Mouse (Mus musculus) ovary, postnatal 14 days (tissue): ENCODE measurements at regions not wholly inside any gene's neighbourhood (a gene's known extent, or its start where the extent isn't known, plus 50 kb on each side); places are given as distances from the start of the nearest gene placed in this dataset.

Source experiments
- DNase-seq: peaks from one replicate; pipeline ENCODE4 v3.0.0; 2022; ENCODE audit warnings: low spot score

DNA sequence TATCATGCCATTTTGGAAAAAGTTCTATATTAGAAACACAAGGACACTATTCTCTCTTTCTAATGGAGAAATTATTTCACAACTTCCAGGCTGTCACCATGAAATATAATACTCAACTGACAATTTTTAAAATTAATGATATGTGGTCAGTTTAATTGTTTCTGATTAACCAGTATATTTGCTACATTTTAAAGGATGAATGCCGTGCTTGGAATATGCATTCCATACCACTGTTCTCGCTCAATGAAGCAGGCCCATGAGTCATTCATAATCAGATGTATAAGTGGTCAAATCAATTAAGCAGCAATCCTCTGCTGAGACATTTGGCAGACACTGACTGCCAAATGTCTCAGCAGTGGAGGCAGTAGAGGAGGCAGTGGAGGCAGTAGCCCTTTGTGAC, 283.4 kb upstream of the Gpc5 start:
- no peak for DNase-seq

DNA sequence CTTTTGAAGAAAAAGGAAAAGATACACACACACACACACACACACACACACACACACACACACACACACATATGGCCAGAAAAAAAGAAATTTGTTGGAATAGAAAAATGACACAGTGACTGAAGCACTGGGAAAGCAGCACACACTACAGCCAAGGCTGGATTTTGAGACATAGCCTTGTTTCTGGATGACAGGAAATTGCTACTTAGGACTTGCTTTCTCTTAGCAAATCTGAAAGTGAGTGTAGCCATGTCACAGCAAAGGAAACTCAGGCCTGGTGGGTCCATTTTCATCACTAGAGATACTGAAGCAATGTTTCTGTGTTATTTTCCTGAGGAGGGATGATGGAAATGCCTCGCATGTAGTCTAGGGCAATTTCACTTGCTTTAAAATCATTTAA, 271.3 kb upstream of the Gpc5 start:
- DNase-seq = no peak

GRCm38 (mm10) chr14:114821098-114821594, 270.9 kb upstream of the Gpc5 start:
- DNase-seq = no peak

DNA sequence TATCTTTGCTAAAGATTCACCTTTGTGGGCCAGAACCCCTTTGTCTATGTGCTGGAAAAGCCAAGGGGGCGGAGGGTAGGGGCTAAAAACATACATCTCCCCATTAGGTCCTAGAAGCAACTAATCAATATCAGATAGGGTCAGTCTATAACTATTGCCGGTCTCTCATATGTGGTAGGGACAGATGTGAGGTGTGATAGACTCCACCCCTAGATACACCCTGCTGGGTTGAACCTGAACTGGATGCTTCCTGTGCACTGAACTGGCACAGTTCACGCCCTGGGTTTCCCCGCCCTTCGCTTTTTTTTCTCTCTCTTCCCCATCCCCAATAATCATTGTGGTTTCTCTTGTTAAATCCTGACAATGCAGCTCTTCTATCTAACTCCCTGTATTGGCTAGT, 270.3 kb upstream of the Gpc5 start:
- no peak for DNase-seq

GRCm38 (mm10) chr14:114826662-114827321, 265.2 kb upstream of the Gpc5 start:
- no peak for DNase-seq

- DNase-seq = no peak
These were observed 262.7 kb upstream of the Gpc5 start for GRCm38 (mm10) chr14:114829310-114829709.

- DNase-seq = no peak
These were observed 259.0 kb upstream of the Gpc5 start for GRCm38 (mm10) chr14:114832987-114833386.

- DNase-seq = no peak
These were observed 255.2 kb upstream of the Gpc5 start for GRCm38 (mm10) chr14:114836723-114837349.

DNA sequence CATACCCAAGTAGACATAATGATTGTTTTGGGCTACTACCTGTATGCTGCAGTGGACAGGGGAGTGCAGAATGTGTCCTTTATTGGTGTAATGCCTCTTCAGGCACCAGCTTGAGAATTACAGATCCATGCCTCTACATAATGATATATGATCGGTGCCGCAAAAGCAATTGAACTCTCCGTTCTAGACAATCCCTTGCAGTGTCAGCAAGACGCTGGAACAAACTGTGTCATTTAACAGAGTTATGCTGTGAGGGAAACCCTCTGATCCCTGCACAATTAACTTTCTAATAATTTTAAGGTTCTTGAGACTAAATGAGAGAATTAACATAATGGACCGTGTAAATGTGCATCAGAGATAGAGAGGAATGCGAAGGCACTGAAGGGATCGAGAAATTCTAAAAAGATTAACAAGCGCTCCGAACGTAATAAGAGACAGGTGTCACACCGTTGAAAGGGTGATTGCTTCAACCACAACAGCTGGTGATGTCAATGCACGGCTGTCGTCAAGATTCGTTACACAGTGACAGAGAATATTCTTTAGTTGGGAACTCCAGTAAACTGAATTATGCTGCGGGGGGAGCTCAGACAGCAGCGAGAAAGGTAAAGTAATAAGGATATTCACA, 254.3 kb upstream of the Gpc5 start:
- no peak for DNase-seq

DNA sequence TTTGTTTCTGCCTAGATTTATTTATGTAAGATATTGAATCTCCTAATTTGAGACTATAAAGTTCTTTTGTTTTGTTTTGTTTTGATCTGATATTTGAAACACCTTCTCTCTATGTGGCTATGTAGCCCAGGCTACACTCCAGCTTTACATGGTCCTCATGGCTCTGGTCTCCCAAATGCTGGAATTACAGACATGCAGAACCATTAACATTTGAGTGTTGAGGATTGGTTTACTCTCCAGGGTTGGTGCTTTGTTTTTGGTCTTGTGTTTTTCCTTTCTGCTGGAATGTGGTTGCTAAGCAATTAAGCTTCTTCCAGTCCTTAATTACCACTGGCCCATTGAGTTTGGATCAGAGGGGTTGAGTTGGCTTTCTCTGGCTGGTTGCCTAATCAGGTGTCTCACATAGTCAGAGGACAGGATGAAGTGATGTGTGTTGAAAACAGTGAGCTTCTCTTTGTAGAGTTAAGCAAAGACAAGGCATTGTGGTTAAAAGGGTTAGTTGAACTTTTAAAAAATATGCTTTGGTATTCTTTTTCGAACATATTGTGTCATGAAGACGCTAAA, 252.6 kb upstream of the Gpc5 start:
- DNase-seq = no peak

GRCm38 (mm10) chr14:114840766-114841165, 251.2 kb upstream of the Gpc5 start:
- no peak for DNase-seq

DNA sequence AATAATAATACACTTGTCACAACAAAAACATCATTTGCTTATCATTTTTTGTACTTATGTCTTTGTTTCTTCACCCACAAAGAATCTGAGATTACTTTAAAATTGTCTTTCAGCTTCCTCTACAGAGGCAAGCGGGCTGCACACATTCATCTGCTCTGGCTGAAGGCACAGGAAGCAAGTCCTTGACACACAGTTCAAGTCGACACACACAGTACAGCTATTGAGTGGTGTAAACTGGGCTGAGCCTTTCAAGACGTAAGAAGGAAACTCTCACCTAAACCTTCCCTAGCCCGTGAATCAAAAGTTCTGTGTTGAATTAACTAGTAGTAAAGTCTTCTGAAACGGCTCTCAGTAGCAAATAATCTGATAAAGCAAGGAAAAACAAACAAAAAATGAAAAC, 250.5 kb upstream of the Gpc5 start:
- DNase-seq = no peak

DNA sequence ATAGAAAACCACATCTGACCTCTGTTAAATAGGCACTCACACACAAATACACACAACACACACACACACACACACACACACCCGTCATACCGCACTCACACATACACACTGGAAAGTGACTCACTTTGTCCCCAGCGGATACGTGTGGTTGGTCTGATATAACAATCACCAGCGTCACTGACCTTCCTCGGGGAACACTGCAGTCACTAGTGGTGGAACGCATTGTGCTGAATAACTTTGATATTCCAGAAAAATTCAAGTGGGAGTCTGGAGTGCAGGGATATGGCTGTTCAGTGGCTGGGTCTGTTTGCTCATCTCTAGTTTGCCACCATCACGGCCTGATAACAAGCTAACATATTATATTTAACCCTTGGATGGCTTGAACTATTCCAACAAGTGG, 249.7 kb upstream of the Gpc5 start:
- no peak for DNase-seq

GRCm38 (mm10) chr14:114843105-114843743, 248.8 kb upstream of the Gpc5 start:
- no peak for DNase-seq

GRCm38 (mm10) chr14:114854324-114855054, 237.5 kb upstream of the Gpc5 start:
- no peak for DNase-seq

- no peak for DNase-seq
These were observed 236.8 kb upstream of the Gpc5 start for GRCm38 (mm10) chr14:114855055-114855740.

- no peak for DNase-seq
These were observed 236.3 kb upstream of the Gpc5 start for GRCm38 (mm10) chr14:114855746-114856145.

GRCm38 (mm10) chr14:114856243-114857031, 235.6 kb upstream of the Gpc5 start:
- no peak for DNase-seq

- no peak for DNase-seq
These were observed 234.8 kb upstream of the Gpc5 start for GRCm38 (mm10) chr14:114857171-114857570.

DNA sequence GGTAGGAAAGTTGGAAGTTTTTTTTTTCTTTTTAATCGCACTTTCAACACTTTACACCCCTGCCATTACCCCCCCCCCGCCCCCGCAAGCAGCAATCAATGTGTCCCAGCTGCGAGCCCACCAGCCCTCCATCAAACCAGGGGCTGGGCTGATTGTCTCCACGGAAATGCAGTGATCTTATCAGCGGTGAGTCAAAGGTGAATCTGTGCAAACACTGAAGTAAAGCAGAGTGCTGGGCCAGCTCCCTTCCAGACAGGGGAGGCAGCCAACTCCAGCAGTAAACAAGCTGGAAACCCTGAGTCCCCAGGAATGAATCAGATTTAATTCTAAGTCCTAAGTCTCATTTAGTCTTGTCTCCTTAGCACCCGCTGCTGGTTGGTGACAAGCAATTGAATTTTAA, 234.3 kb upstream of the Gpc5 start:
- no peak for DNase-seq
